Mouse (Mus musculus) embryonic facial prominence, embryonic 11.5 days (tissue): ENCODE results near the gene Actg2. TPM values are rescaled to one million over a fixed set of nuclear protein-coding genes. Genes with fewer than 3 reads are reported as not detected.

Experiments used
- ATAC-seq: fragments of 200-750 bp; cut with Nextera tagmentation; replicated peaks from 2 replicates; pipeline ENCODE4 v1.8.0; 2017; ENCODE audit warnings: low read depth; ENCODE audit not compliant: insufficient number of reproducible peaks, low FRiP score, low TSS enrichment
- DNase-seq: peaks from one replicate; pipeline ENCODE4 v3.0.0-alpha.2; 2015; ENCODE audit warnings: low spot score
- H3K27ac ChIP-seq: fragments of 300-500 bp; sonication (generic); replicated peaks from 2 replicates; pipeline ENCODE4 v1.5.1; 2014; ENCODE audit warnings: mild to moderate bottlenecking, low read depth, low read length, control low read depth
- H3K27me3 ChIP-seq: fragments of 300-500 bp; sonication (generic); 2 replicates; pipeline ENCODE4 v1.6.1; 2014; ENCODE audit warnings: mild to moderate bottlenecking, low read length, moderate library complexity, mixed read lengths; ENCODE audit not compliant: control insufficient read depth, insufficient read depth
- H3K36me3 ChIP-seq: fragments of 300-500 bp; sonication (generic); replicated peaks from 2 replicates; pipeline ENCODE4 v1.6.1; 2014; ENCODE audit warnings: low read depth, mild to moderate bottlenecking, low read length, moderate library complexity, mixed read lengths; ENCODE audit not compliant: control insufficient read depth, insufficient read depth
- H3K4me1 ChIP-seq: fragments of 300-500 bp; sonication (generic); 2 replicates; pipeline ENCODE4 v1.6.1; 2014; ENCODE audit warnings: low read length, mixed read lengths; ENCODE audit not compliant: control insufficient read depth, insufficient read depth
- H3K4me2 ChIP-seq: fragments of 300-500 bp; sonication (generic); 2 replicates; pipeline ENCODE4 v1.6.1; 2014; ENCODE audit warnings: low read depth, mild to moderate bottlenecking, control low read depth, low read length, moderate library complexity
- H3K4me3 ChIP-seq: fragments of 300-500 bp; sonication (generic); 2 replicates; pipeline ENCODE4 v1.5.1; 2014; ENCODE audit warnings: low read depth, low read length, control low read depth
- H3K9ac ChIP-seq: fragments of 300-500 bp; sonication (generic); replicated peaks from 2 replicates; pipeline ENCODE4 v1.6.1; 2014; ENCODE audit warnings: mild to moderate bottlenecking, control low read depth, low read length
- H3K9me3 ChIP-seq: fragments of 300-500 bp; sonication (generic); replicated peaks from 2 replicates; pipeline ENCODE4 v1.6.1; 2016; ENCODE audit warnings: mild to moderate bottlenecking, low read length, inconsistent platforms, mixed read lengths; ENCODE audit not compliant: control insufficient read depth
- polyA plus RNA-seq: library from polyadenylated mRNA; unstranded; fragments of >200 nt; fragmentation: Nextera tagmentation; extraction: Ambion mirVana; gene quantifications from 2 replicates; pipeline ENCODE4 v1.2.1, GENCODE M21; 2014

Gene Actg2
- polyA plus RNA-seq, 1 experiment from 2014 or later = 2.4 TPM

GRCm38 (mm10) chr6:83464011-83464410 is 72.1 kb downstream of the Actg2 start:
- ATAC-seq (no peak), DNase-seq (no peak)
- H3K9ac ChIP-seq = no peak overlapping the region
- H3K27me3 ChIP-seq = no peaks in the 10 kb centered on the region
- H3K4me1 ChIP-seq = no peaks in the 10 kb centered on the region
- no peak overlapping the region for H3K4me3 ChIP-seq
- no peaks in the 10 kb centered on the region for H3K9me3 ChIP-seq
- H3K27ac ChIP-seq = no peak overlapping the region
- no peaks in the 10 kb centered on the region for H3K36me3 ChIP-seq
- H3K4me2 ChIP-seq = no peak overlapping the region

Other genes starting within 250 kb of the Actg2 start
- 58.7 and 59.7 TPM in 2 replicates for gene Mthfd2, start 210.4 kb downstream of the Actg2 start, polyA plus RNA-seq
- 80.0 and 85.7 TPM in 2 replicates for gene Mob1a, start 210.2 kb downstream of the Actg2 start, polyA plus RNA-seq
- 142 and 144 TPM in 2 replicates for gene Bola3, start 187.1 kb downstream of the Actg2 start, polyA plus RNA-seq
- gene Tet3, start 77.2 kb downstream of the Actg2 start, polyA plus RNA-seq = 24.3 and 27.9 TPM in 2 replicates
- 56.1 and 66.2 TPM in 2 replicates for gene Dguok, start 29.3 kb downstream of the Actg2 start, polyA plus RNA-seq
- 20.9 and 24.5 TPM in 2 replicates for gene Stambp, start 36.5 kb upstream of the Actg2 start, polyA plus RNA-seq
- not detected in 2 replicates for gene Clec4f, start 119.9 kb upstream of the Actg2 start, polyA plus RNA-seq
- not detected in 2 replicates for gene Cd207, start 141.6 kb upstream of the Actg2 start, polyA plus RNA-seq
- 2.0 and 8.4 TPM in 2 replicates for gene Vax2, start 175.0 kb upstream of the Actg2 start, polyA plus RNA-seq
- gene Atp6v1b1, start 206.7 kb upstream of the Actg2 start, polyA plus RNA-seq = 0.22 TPM in 1 of 2 replicates, not detected in the other
- not detected in 2 replicates for gene Ankrd53, start 226.4 kb upstream of the Actg2 start, polyA plus RNA-seq
- gene Tex261, start 239.5 kb upstream of the Actg2 start, polyA plus RNA-seq = 53.5 and 56.8 TPM in 2 replicates